Mouse (Mus musculus) thymus, adult 2 months (tissue): ENCODE data around the gene Lrba.

ENCODE experiments used
- CTCF ChIP-seq: fragments of 200-500 bp; IDR thresholded peaks from 2 replicates; pipeline ENCODE4 v1.5.1; 2012; ENCODE audit warnings: mild to moderate bottlenecking, control low read depth, low read length, moderate library complexity, borderline replicate concordance; ENCODE audit not compliant: control insufficient read depth, poor library complexity, insufficient read depth; ENCODE audit errors: extremely low read depth
- POLR2A ChIP-seq: fragments of 200-500 bp; IDR thresholded peaks from 2 replicates; pipeline ENCODE4 v1.6.1; 2012; ENCODE audit warnings: mild to moderate bottlenecking, low read length, control low read depth, moderate library complexity; ENCODE audit not compliant: control insufficient read depth, poor library complexity, insufficient read depth; ENCODE audit errors: extremely low read depth

DNA sequence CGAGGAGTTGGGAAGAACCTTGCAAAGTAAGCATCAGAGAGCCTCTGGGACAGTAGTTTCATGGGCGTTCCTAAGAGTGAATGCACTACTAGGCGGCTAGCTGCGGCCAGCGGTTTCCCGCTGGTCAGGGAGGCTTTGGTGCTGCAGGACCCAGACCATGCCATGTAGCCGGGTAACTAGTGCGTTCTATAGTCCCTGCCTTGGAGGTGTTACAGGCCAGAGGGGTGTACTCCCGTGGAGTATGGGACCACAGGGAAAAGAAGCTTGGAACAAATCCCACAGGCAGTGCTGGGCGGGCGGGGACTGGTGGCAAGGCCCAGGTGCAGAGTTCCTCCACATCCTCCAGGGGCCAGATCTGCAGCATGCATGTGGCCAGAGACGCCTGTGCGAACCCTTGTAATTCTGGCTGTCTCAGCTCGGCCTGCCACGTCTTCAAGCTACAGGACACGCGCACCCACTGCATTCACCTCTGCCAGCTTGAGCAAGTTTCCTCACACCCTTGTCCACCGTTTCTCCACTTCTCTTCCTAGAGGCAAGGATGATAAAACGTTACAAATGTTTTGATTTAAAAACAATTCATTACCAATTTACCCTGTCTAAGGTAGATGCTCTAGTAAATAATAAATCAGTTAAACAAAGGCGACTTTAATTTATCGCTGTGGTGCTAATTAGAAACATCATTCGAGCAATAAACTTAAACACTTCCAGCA, 326.0 kb downstream of the Lrba start:
- no peak for TF ChIP-seq CTCF
- TF ChIP-seq POLR2A: no peak
